Mouse (Mus musculus): ENCODE measurements at regions not wholly inside any gene's neighbourhood (a gene's known extent, or its start where the extent isn't known, plus 50 kb on each side); places are given as distances from the start of the nearest gene placed in this dataset.
"Not testable (repeated sequence)": the region's sequence is repeated elsewhere in the genome, so short reads cannot be mapped to it uniquely, and the experiment has no call there.

DNA sequence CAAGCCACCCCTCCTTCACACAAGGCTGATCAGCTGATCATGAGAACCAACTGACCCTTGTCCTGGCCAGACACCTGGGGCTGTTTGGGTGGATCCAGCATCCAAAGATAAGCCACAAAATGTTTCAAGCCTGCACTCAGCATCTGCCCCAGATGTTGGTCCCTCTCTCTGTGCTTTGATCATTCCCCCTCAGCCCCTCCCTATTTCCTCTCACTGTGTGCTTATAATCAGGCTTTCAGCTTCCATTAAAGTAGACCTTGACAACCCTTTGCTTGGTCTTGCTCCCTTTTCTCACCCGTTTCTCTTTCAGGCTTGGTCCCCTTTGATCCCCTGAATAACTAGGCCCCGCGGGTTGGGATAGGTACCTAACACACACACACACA, 58.4 kb upstream of the Chd2 start:
- not testable (repeated sequence) for ATAC-seq (replicated peaks; ENCODE audit: insufficient number of reproducible peaks, low FRiP score, low TSS enrichment); H3K9me3 ChIP-seq (replicated peaks; ENCODE audit: control insufficient read depth, low read length); H3K36me3 ChIP-seq (ENCODE audit: control insufficient read depth, insufficient read depth, low read length); H3K4me3 ChIP-seq (ENCODE audit: low read depth, low read length); H3K4me2 ChIP-seq; H3K27me3 ChIP-seq (ENCODE audit: control insufficient read depth, insufficient read depth, low read length); H3K9ac ChIP-seq (ENCODE audit: low read depth, low read length); H3K27ac ChIP-seq (ENCODE audit: low read depth, low read length)
- H3K4me1 ChIP-seq (ENCODE audit: control insufficient read depth, insufficient read depth, low read length): peaks cover 18% of the 10 kb centered on the region
- WGBS (ENCODE audit: insufficient replicate concordance): 86% methylated on average over 3 of the region's 3 CpGs

DNA sequence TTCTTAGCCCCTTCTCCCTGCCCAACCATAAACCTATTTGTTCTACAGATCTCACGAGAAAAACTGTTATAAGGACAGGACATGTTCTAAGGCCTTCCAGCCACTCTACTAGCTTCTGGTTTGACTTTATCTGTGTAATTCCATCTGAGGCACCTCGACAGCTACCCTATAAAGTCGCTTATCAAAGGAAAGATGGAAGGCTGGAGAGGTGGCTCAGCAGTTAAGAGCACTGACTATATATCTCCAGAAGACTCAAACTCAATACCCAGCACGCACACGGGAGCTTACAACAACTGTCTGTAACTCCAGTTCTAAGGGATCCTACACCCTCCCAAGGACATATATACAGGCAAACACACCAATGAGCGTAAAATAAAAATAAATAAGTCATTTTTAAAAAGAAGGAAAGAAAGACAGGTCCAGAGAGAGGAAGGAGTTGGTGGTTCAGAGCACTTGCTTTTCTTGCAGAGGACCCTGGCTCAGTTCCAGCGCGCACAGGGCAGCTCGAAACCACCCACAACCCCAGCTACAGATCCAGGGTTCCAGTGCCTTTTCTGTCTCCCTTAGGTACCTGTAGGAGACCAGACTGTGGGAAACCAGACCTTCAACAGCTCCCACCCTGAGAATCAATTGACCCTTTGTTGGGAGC, 57.8 kb upstream of the Chd2 start:
- no peak overlapping the region for H3K4me3 ChIP-seq (ENCODE audit: low read depth, low read length)
- no peak overlapping the region for H3K9ac ChIP-seq (ENCODE audit: low read depth, low read length)
- ATAC-seq (replicated peaks; ENCODE audit: insufficient number of reproducible peaks, low FRiP score, low TSS enrichment): no peak
- no peaks in the 10 kb centered on the region for H3K36me3 ChIP-seq (ENCODE audit: control insufficient read depth, insufficient read depth, low read length)
- no peaks in the 10 kb centered on the region for H3K27me3 ChIP-seq (ENCODE audit: control insufficient read depth, insufficient read depth, low read length)
- H3K27ac ChIP-seq (ENCODE audit: low read depth, low read length): no peak overlapping the region; the same call in 1 of the 2 replicates
- peaks cover 18% of the 10 kb centered on the region for H3K4me1 ChIP-seq (ENCODE audit: control insufficient read depth, insufficient read depth, low read length)
- H3K4me2 ChIP-seq: no peak overlapping the region
- H3K9me3 ChIP-seq (replicated peaks; ENCODE audit: control insufficient read depth, low read length): peaks cover 3% of the 10 kb centered on the region; the same call in 1 of the 2 replicates
- WGBS (ENCODE audit: insufficient replicate concordance): 89% methylated on average over 9 of the region's 9 CpGs

DNA sequence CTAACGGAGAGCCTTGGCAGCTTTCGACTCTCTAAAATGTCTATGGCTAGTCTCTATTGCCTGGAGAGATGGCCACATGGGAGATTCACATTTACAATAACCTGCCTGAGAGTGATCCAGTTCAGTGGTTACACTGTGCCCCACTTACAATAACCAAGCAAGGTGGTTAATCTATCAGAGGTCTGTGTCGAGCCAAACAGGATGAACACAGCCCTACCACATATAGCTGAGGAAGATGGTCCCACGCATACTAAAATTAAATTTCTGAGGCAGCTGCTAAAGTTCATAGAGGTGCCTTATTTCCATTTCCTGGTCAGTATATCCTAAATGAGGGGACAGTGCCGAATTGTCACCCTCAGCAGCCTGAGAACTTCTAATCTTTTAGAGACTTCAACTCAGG, 56.3 kb upstream of the Chd2 start:
- H3K27me3 ChIP-seq (ENCODE audit: control insufficient read depth, insufficient read depth, low read length): no peaks in the 10 kb centered on the region
- H3K4me3 ChIP-seq (ENCODE audit: low read depth, low read length): no peak overlapping the region
- H3K36me3 ChIP-seq (ENCODE audit: control insufficient read depth, insufficient read depth, low read length): no peaks in the 10 kb centered on the region
- no peak overlapping the region for H3K27ac ChIP-seq (ENCODE audit: low read depth, low read length)
- H3K9me3 ChIP-seq (replicated peaks; ENCODE audit: control insufficient read depth, low read length): peaks cover 3% of the 10 kb centered on the region; the same call in 1 of the 2 replicates
- 83% methylated on average over 5 of the region's 5 CpGs for WGBS (ENCODE audit: insufficient replicate concordance)
- no peak for ATAC-seq (replicated peaks; ENCODE audit: insufficient number of reproducible peaks, low FRiP score, low TSS enrichment)
- no peak overlapping the region for H3K9ac ChIP-seq (ENCODE audit: low read depth, low read length)
- H3K4me1 ChIP-seq (ENCODE audit: control insufficient read depth, insufficient read depth, low read length): peaks cover 22% of the 10 kb centered on the region
- H3K4me2 ChIP-seq: no peak overlapping the region

DNA sequence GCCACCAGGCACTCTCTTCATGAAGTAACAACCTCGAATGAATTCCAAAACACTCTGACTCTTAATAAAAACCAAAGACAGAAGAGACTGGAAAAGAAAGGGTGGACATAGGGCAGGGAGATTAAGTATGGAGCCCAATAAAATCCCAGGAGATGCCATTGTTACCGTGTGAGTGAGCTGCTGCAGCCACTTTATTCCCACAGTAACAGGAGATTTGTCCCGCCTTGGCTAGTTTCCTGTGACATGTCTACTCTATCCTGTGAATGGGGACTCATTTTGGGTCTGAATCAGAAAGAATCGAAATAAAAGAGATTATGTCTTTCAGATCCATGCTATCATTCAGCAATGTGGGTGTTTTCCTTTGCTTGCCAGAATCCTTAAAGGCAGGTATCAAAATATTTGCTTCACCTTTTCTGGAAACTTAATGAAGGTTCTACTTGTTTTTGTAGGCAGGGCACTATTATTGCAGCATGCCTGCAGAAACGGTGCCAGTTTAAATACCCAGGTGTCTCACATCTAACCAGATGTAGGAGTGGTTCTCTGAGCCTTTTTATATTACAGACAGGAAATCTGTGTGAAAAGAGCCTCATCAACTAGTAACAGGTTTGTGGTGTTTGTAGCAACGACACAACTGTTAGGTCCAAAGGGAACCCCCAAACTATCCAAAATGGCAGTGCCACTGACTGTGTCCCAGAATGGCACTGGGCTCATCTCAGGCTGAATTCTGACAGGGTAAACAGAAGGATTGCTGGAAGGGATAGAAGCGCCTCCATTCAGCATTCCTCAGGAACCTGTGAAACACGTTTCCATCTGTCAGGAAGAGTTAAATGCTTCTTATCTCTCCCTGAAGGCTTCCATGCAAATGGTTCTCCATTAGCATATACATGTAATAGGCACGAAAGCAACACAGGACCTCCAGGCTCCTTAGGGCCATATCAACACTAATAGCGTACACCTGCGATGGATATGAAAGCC, 55.5 kb upstream of the Chd2 start:
- Histone ChIP-seq H3K9ac (ENCODE audit: low read depth, low read length) (no peak overlapping the region; the same call in 1 of the 2 replicates), H3K9me3 (replicated peaks; ENCODE audit: control insufficient read depth, low read length) (peaks cover 3% of the 10 kb centered on the region; the same call in 1 of the 2 replicates), H3K36me3 (ENCODE audit: control insufficient read depth, insufficient read depth, low read length) (no peaks in the 10 kb centered on the region), H3K27ac (ENCODE audit: low read depth, low read length) (peak overlapping the region; percentile 98), H3K4me3 (ENCODE audit: low read depth, low read length) (no peak overlapping the region), H3K4me2 (no peak overlapping the region), H3K4me1 (ENCODE audit: control insufficient read depth, insufficient read depth, low read length) (peaks cover 22% of the 10 kb centered on the region), H3K27me3 (ENCODE audit: control insufficient read depth, insufficient read depth, low read length) (no peaks in the 10 kb centered on the region)
- ATAC-seq (replicated peaks; ENCODE audit: insufficient number of reproducible peaks, low FRiP score, low TSS enrichment): no peak
- 57% methylated on average over 11 of the region's 11 CpGs for WGBS (ENCODE audit: insufficient replicate concordance)

- H3K27me3 ChIP-seq (ENCODE audit: control insufficient read depth, insufficient read depth, low read length): no peaks in the 10 kb centered on the region
- peaks cover 22% of the 10 kb centered on the region for H3K4me1 ChIP-seq (ENCODE audit: control insufficient read depth, insufficient read depth, low read length)
- H3K36me3 ChIP-seq (ENCODE audit: control insufficient read depth, insufficient read depth, low read length): no peaks in the 10 kb centered on the region
- H3K4me2 ChIP-seq: peak overlapping the region; percentile 72; the same call in 1 of the 2 replicates
- H3K4me3 ChIP-seq (ENCODE audit: low read depth, low read length): no peak overlapping the region
- H3K9me3 ChIP-seq (replicated peaks; ENCODE audit: control insufficient read depth, low read length): peaks cover 3% of the 10 kb centered on the region; the same call in 1 of the 2 replicates
- H3K9ac ChIP-seq (ENCODE audit: low read depth, low read length): peak overlapping the region; percentile 68
- WGBS (ENCODE audit: insufficient replicate concordance): 51% methylated on average over 2 of the region's 2 CpGs
- ATAC-seq (replicated peaks; ENCODE audit: insufficient number of reproducible peaks, low FRiP score, low TSS enrichment): no peak
- peak overlapping the region; percentile 98 for H3K27ac ChIP-seq (ENCODE audit: low read depth, low read length)
Observed at GRCm38 (mm10) chr7:73596415-73596814, 54.8 kb upstream of the Chd2 start.

DNA sequence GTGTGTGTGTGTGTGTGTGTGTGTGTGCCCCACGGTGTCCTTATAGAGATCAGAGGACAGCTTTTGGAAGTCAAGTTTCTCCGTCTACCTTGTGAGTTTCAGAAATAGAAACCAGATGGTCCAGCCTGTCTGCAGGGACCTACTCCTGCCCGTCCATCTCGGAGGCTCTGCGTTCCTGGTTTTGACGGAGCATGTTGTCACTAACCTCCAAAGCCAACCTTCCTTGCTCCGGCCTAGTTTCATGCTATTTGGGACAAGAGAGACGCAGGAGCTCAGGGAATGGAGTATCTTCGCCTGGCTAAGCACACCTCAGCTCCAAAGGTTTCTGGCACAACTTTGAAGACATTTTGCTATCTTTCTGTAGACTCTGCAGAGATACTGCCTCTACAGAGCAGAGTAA, 54.2 kb upstream of the Chd2 start:
- Histone ChIP-seq H3K9me3 (replicated peaks; ENCODE audit: control insufficient read depth, low read length) (peaks cover 3% of the 10 kb centered on the region; the same call in 1 of the 2 replicates), H3K36me3 (ENCODE audit: control insufficient read depth, insufficient read depth, low read length) (no peaks in the 10 kb centered on the region), H3K27me3 (ENCODE audit: control insufficient read depth, insufficient read depth, low read length) (no peaks in the 10 kb centered on the region), H3K4me3 (ENCODE audit: low read depth, low read length) (peak overlapping the region; percentile 33; the same call in 1 of the 2 replicates), H3K4me1 (ENCODE audit: control insufficient read depth, insufficient read depth, low read length) (peaks cover 22% of the 10 kb centered on the region), H3K4me2 (peak overlapping the region; percentile 72), H3K27ac (ENCODE audit: low read depth, low read length) (peak overlapping the region; percentile 98), H3K9ac (ENCODE audit: low read depth, low read length) (peak overlapping the region; percentile 68)
- WGBS (ENCODE audit: insufficient replicate concordance): 19% methylated on average over 9 of the region's 9 CpGs
- ATAC-seq (replicated peaks; ENCODE audit: insufficient number of reproducible peaks, low FRiP score, low TSS enrichment): no peak

- Histone ChIP-seq H3K9me3 (replicated peaks; ENCODE audit: control insufficient read depth, low read length) (peaks cover 3% of the 10 kb centered on the region; the same call in 1 of the 2 replicates), H3K27me3 (ENCODE audit: control insufficient read depth, insufficient read depth, low read length) (no peaks in the 10 kb centered on the region), H3K4me2 (peak overlapping the region; percentile 72), H3K27ac (ENCODE audit: low read depth, low read length) (peak overlapping the region; percentile 98), H3K36me3 (ENCODE audit: control insufficient read depth, insufficient read depth, low read length) (no peaks in the 10 kb centered on the region), H3K4me1 (ENCODE audit: control insufficient read depth, insufficient read depth, low read length) (peaks cover 22% of the 10 kb centered on the region), H3K4me3 (ENCODE audit: low read depth, low read length) (peak overlapping the region; percentile 33), H3K9ac (ENCODE audit: low read depth, low read length) (peak overlapping the region; percentile 68)
- ATAC-seq (replicated peaks; ENCODE audit: insufficient number of reproducible peaks, low FRiP score, low TSS enrichment): peak; percentile 98
- 3% methylated on average over 23 of the region's 23 CpGs for WGBS (ENCODE audit: insufficient replicate concordance)
Observed at GRCm38 (mm10) chr7:73595140-73595825, 53.7 kb upstream of the Chd2 start.

DNA sequence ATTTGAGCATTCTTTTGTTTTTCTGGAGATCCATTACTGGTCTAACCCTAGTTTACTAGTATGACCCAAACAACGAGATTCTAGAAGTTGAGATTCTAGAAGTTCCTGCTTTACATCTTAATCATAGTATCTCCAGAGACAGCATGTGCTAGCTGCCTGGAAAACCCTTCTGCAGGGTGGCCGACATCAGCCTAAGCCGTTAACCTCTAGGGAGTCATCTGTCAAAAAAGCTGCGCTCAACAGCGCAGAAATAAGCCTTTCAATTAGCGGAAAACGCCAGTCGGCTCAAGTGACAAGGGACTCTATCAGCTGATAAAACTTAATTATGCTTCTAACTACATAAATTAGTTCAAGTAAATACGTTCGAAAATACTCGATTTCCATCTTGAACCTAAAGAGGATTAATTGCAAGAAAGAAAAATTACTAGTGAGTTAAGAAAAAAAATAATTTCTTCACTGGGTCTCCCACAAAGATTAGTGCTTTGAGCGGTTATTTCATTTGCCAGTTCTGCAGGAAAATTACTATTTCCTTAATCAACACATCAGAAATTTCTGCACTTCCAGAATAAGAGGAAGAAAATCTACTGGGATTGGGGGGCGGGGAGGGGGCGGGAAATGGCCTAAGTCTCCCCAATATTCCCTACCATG, 53.0 kb upstream of the Chd2 start:
- H3K9ac ChIP-seq (ENCODE audit: low read depth, low read length): peak overlapping the region; percentile 68
- H3K27ac ChIP-seq (ENCODE audit: low read depth, low read length): peak overlapping the region; percentile 98
- H3K4me2 ChIP-seq: peak overlapping the region; percentile 72
- ATAC-seq (replicated peaks; ENCODE audit: insufficient number of reproducible peaks, low FRiP score, low TSS enrichment): no peak
- no peaks in the 10 kb centered on the region for H3K9me3 ChIP-seq (replicated peaks; ENCODE audit: control insufficient read depth, low read length)
- peaks cover 23% of the 10 kb centered on the region for H3K4me1 ChIP-seq (ENCODE audit: control insufficient read depth, insufficient read depth, low read length)
- no peaks in the 10 kb centered on the region for H3K36me3 ChIP-seq (ENCODE audit: control insufficient read depth, insufficient read depth, low read length)
- peak overlapping the region; percentile 33 for H3K4me3 ChIP-seq (ENCODE audit: low read depth, low read length)
- WGBS (ENCODE audit: insufficient replicate concordance): under 1% methylated on average over 14 of the region's 14 CpGs
- H3K27me3 ChIP-seq (ENCODE audit: control insufficient read depth, insufficient read depth, low read length): no peaks in the 10 kb centered on the region

Data from heart, embryonic 11.5 days (tissue).